Mouse (Mus musculus) stomach, embryonic 14.5 days (tissue): ENCODE results near the gene Tirap. TPM values are rescaled to one million over a fixed set of nuclear protein-coding genes. Genes with fewer than 3 reads are reported as not detected.
A peak's percentile ranks its signal among the peaks of the same experiment; 100 is the strongest.

Source experiments
- ATAC-seq: fragments of 200-750 bp; cut with Nextera tagmentation; 2 replicates; pipeline ENCODE4 v1.8.0; 2017; ENCODE audit warnings: low read depth, moderate TSS enrichment; ENCODE audit not compliant: insufficient number of reproducible peaks, insufficient read depth, low FRiP score
- H3K27ac ChIP-seq: fragments of 300-500 bp; sonication (generic); 2 replicates; pipeline ENCODE4 v1.5.1; 2014; ENCODE audit warnings: mild to moderate bottlenecking, low read length, moderate library complexity, mixed read lengths
- H3K27me3 ChIP-seq: fragments of 300-500 bp; sonication (generic); 2 replicates; pipeline ENCODE4 v1.6.1; 2014; ENCODE audit warnings: low read length, control low read depth, mixed read lengths; ENCODE audit not compliant: control insufficient read depth, insufficient read depth
- H3K36me3 ChIP-seq: fragments of 300-500 bp; sonication (generic); 2 replicates; pipeline ENCODE4 v1.6.1; 2014; ENCODE audit warnings: mild to moderate bottlenecking, control low read depth, low read length, moderate library complexity, mixed read lengths; ENCODE audit not compliant: control insufficient read depth, insufficient read depth
- H3K4me1 ChIP-seq: fragments of 300-500 bp; sonication (generic); 2 replicates; pipeline ENCODE4 v1.6.1; 2014; ENCODE audit warnings: low read length, control low read depth, mixed read lengths; ENCODE audit not compliant: control insufficient read depth, insufficient read depth
- H3K4me2 ChIP-seq: fragments of 300-500 bp; sonication (generic); replicated peaks from 2 replicates; pipeline ENCODE4 v1.6.1; 2014; ENCODE audit warnings: low read depth, low read length, control low read depth
- H3K4me3 ChIP-seq: fragments of 300-500 bp; sonication (generic); 2 replicates; pipeline ENCODE4 v1.5.1; 2014; ENCODE audit warnings: low read depth, low read length, control low read depth
- H3K9ac ChIP-seq: fragments of 300-500 bp; sonication (generic); replicated peaks from 2 replicates; pipeline ENCODE4 v1.6.1; 2014; ENCODE audit warnings: low read depth, mild to moderate bottlenecking, control low read depth, low read length, moderate library complexity, mixed read lengths
- H3K9me3 ChIP-seq: fragments of 300-500 bp; sonication (generic); 2 replicates; pipeline ENCODE4 v1.6.1; 2016; ENCODE audit warnings: low read depth, low read length, control low read depth; ENCODE audit not compliant: control insufficient read depth
- WGBS: fragments of 180-500 bp; shearing (Covaris S2); extraction: QIAGEN DNeasy Blood & Tissue Kit; methylation state at CpG from one replicate; pipeline ENCODE4 v1.1.7; 2014; 5-methylcytosine and 5-hydroxymethylcytosine counted together
- polyA plus RNA-seq: library from polyadenylated mRNA; unstranded; fragments of >200 nt; fragmentation: Nextera tagmentation; extraction: Ambion mirVana; gene quantifications from 2 replicates; pipeline ENCODE4 v1.2.1, GENCODE M21; 2014

The Tirap gene
- polyA plus RNA-seq, 1 experiment from 2014 or later: 14.1 TPM

- no peak overlapping the region for H3K4me2 ChIP-seq
- H3K9me3 ChIP-seq: no peaks in the 10 kb centered on the region
- H3K4me3 ChIP-seq: no peak overlapping the region
- peaks cover 2% of the 10 kb centered on the region; the same call in 1 of the 2 replicates for H3K36me3 ChIP-seq
- WGBS: 70% methylated on average over 5 of the region's 5 CpGs
- no peaks in the 10 kb centered on the region for H3K27me3 ChIP-seq
- no peak for ATAC-seq
- no peak overlapping the region for H3K9ac ChIP-seq
- H3K4me1 ChIP-seq: no peaks in the 10 kb centered on the region
- no peak overlapping the region for H3K27ac ChIP-seq
Measured at GRCm38 (mm10) chr9:35183359-35183758, 16.7 kb downstream of the Tirap start.

GRCm38 (mm10) chr9:35182832-35183231 is 17.3 kb downstream of the Tirap start:
- no peak for ATAC-seq
- Histone ChIP-seq H3K27me3 (no peaks in the 10 kb centered on the region), H3K4me3 (no peak overlapping the region), H3K27ac (no peak overlapping the region), H3K9me3 (no peaks in the 10 kb centered on the region), H3K4me1 (no peaks in the 10 kb centered on the region), H3K36me3 (no peaks in the 10 kb centered on the region; the same call in 1 of the 2 replicates), H3K9ac (no peak overlapping the region), H3K4me2 (no peak overlapping the region)
- 85% methylated on average over 2 of the region's 2 CpGs for WGBS

DNA sequence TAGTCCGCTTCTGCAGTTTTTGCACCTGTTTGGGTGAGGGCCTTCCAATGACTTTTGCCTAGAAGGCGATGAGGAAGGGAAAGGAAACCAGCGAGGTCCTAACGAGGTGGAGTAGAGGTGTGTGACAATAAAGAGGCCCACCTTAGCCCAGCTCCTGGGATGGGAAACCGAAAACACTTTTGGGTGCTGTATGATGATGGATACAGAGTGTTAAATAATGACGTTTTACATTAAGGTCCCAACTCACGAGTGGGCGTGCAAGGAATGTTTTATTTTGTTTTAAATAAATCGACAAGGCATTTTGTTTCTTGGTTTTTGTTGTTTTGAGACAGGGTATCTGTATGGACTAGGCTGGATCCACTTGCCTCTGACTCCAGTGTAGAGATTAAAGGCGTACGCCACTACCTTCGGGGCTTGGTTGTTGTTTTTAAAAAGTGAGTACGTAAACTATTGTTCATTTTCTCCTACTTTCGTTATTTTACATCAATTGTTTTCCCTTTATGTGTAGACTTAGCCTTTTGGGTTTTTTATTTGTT is 23.9 kb downstream of the Tirap start:
- Histone ChIP-seq H3K4me3 (peak overlapping the region; percentile 53), H3K4me1 (no peaks in the 10 kb centered on the region; the same call in 1 of the 2 replicates), H3K27ac (no peak overlapping the region), H3K9me3 (no peaks in the 10 kb centered on the region), H3K4me2 (peak overlapping the region; percentile 85), H3K36me3 (no peaks in the 10 kb centered on the region), H3K9ac (no peak overlapping the region), H3K27me3 (no peaks in the 10 kb centered on the region)
- ATAC-seq: no peak
- WGBS: 46% methylated on average over 14 of the region's 14 CpGs

- peak within 1 kb of the TSS; percentile 85 for H3K4me2 ChIP-seq
- no peaks in the 10 kb centered on the region for H3K9me3 ChIP-seq
- WGBS: under 1% methylated on average over 38 of the region's 38 CpGs
- peak within 1 kb of the TSS; percentile 84 for H3K27ac ChIP-seq
- no peaks in the 10 kb centered on the region for H3K27me3 ChIP-seq
- H3K4me1 ChIP-seq: no peaks in the 10 kb centered on the region; the same call in 1 of the 2 replicates
- H3K9ac ChIP-seq: peak within 1 kb of the TSS; percentile 45
- H3K4me3 ChIP-seq: peak within 1 kb of the TSS; percentile 53
- peak; percentile 96 for ATAC-seq
- peaks cover 5% of the 10 kb centered on the region; the same call in 1 of the 2 replicates for H3K36me3 ChIP-seq
Measured at GRCm38 (mm10) chr9:35175251-35176123, 24.6 kb downstream of the Tirap start, which contains the start of gene Dcps. Gene Dcps, minus strand, starts transcription at chr9:35176061.

DNA sequence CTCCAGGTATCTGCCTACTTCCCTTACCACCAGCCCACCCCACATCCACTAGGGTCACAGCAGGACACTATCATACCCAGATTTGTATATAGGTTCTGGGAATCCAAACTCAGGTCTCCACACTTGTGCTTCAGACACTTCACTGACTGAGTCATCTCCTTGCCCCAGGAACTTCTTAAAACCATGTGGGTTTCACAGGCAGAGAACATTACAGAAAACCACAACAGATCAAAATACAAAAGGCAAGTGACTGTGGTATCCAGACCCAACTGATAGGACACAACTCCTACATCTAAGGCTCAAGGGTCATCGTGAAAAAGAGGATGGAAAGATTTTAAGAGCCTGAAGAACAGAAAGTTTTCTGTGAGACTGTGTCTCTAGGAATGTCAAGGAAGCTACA is 26.8 kb downstream of the Tirap start:
- H3K9me3 ChIP-seq: no peaks in the 10 kb centered on the region
- H3K27me3 ChIP-seq: no peaks in the 10 kb centered on the region
- peaks cover 9% of the 10 kb centered on the region; the same call in 1 of the 2 replicates for H3K36me3 ChIP-seq
- WGBS: 73% methylated on average over 1 of the region's 1 CpGs
- H3K4me3 ChIP-seq: no peak overlapping the region
- no peak overlapping the region for H3K4me2 ChIP-seq
- no peak for ATAC-seq
- no peak overlapping the region for H3K27ac ChIP-seq
- H3K9ac ChIP-seq: no peak overlapping the region
- no peaks in the 10 kb centered on the region; the same call in 1 of the 2 replicates for H3K4me1 ChIP-seq

GRCm38 (mm10) chr9:35170071-35170470 is 30.0 kb downstream of the Tirap start:
- Histone ChIP-seq H3K36me3 (peaks cover 9% of the 10 kb centered on the region; the same call in 1 of the 2 replicates), H3K4me3 (no peak overlapping the region), H3K27me3 (no peaks in the 10 kb centered on the region), H3K9me3 (no peaks in the 10 kb centered on the region), H3K27ac (no peak overlapping the region), H3K4me1 (no peaks in the 10 kb centered on the region; the same call in 1 of the 2 replicates), H3K9ac (no peak overlapping the region), H3K4me2 (no peak overlapping the region)
- ATAC-seq: no peak
- 90% methylated on average over 7 of the region's 7 CpGs for WGBS

GRCm38 (mm10) chr9:35166798-35167635 is 33.1 kb downstream of the Tirap start:
- H3K4me3 ChIP-seq: no peak overlapping the region
- no peak overlapping the region for H3K27ac ChIP-seq
- no peaks in the 10 kb centered on the region for H3K9me3 ChIP-seq
- no peak; the same call in 1 of the 2 replicates for ATAC-seq
- no peaks in the 10 kb centered on the region for H3K4me1 ChIP-seq
- H3K36me3 ChIP-seq: peaks cover 9% of the 10 kb centered on the region; the same call in 1 of the 2 replicates
- H3K4me2 ChIP-seq: no peak overlapping the region
- H3K9ac ChIP-seq: no peak overlapping the region
- H3K27me3 ChIP-seq: no peaks in the 10 kb centered on the region
- 63% methylated on average over 9 of the region's 9 CpGs for WGBS
